Mouse (Mus musculus) gonadal fat pad, adult 2 months (tissue): ENCODE data around the gene Vamp3. TPM values are rescaled to one million over a fixed set of nuclear protein-coding genes. Genes with fewer than 3 reads are reported as not detected.

Experiments
- DNase-seq: peaks from one replicate; pipeline ENCODE4 v3.0.0-alpha.2; 2012; ENCODE audit warnings: low read depth
- polyA plus RNA-seq: library from polyadenylated mRNA; depleted of rRNA; stranded (reverse); fragments of >200 nt; gene quantifications from 2 replicates; pipeline ENCODE4 v1.2.3, GENCODE M21; 2012; rRNA removed

Gene Vamp3
- polyA plus RNA-seq: 48.3 and 62.1 TPM in 2 replicates

DNA sequence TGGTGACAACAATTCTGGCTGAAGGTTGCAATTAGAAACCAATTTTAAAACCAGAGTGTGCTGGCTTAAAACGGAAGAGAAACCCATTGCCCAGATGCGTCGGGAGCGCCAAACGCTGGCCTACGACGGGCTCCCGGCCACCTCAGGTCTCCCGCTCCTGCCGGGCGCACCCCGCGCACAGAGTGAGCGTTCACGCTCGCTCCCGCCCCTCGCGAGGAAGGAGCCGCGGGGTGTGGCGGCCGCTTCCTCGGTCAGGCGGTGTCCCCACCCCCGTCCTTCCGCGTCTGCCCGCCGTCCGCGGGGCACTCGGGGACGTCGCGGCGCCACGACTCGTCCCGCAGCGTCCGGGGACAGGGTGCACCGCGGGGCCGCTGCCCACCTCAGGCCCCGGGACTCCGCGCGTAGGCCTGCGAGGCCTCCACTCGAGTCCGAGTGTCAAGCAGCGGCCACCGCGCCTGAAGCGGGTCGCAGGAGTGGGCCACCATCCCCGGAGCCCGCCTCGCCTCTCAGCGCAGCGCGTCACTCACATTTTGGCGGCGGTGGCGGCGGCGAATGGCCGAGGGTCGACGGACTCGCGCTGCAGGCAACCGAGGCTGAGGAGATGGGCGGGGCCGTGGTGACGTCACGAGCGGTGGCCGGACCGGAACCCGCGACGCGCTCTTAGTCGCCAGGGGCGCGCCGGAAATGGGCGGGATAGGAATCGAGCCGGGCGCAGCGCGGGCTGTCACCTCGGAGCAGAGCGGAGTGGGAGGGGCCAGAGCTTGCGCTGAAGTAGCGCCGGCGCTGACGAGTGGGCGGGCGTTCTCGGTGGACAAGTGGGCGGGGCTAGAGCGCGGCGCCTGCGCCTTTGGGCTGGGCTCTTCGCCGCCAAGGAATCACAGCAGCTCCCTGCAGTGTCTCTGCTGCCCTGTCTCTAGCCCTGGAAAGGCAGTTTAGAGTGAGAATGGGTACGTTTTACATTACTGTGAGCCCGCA is at the start of gene Vamp3:
TSS of gene Vamp3 (minus strand) at position 617 of the 975 bp plus-strand sequence.
- no peak for DNase-seq

DNA sequence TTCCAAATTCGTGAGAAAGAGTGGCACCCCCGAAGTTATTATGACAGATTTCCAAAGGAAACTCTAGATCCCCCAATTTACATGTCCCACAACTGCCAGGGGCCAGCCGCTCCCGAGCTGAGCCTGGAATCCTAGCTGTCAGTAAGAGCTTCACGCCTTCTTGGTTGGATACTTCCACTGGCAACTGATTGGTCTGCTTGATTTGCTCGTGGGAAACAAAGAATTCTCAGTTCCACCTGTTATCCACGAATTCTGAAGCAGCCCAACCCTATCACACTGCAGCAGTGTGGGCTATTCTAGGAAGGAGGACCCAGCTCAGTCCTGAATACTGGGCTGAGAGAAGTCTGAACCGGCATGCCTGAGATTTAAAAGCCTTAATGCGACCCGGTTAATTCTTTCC is 48.7 kb upstream of the Vamp3 start:
- DNase-seq: no peak

DNA sequence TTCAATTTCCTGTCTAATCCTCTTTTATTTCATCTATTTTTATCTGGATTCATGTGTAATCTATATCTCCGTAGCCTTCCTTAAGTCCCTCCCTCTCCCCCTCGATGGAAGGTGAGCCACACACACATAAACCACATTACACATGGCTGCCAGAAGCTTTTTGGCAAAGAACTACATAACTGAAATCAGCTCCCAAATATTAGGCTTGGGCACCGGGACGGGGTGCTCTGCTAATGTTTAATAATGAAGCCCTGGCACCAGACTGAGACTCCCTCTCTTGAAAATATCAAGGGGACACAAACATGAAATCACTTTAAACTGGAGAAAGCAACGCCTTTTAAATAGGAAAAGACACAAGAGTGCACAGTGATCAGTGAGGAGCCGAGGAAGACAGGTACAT is 48.1 kb upstream of the Vamp3 start:
- no peak for DNase-seq

DNA sequence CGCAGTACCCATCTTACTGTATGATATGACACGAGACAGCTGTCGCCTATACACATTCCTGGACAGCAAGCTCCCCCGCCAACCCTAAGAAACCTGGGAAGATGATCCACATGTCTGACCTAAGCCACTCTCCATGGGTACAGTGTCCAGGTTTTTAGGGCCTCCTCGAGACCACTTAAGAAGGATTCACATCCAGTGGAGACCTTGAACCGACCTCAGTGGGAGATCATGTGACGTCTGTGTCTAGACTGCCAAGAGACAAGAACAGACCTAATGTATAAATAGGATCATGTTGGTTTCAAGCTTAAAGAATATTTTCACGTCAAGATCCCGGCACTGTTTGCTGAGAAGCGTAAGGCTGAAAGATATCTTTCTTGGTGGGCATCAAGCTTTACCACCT is 46.4 kb upstream of the Vamp3 start:
- no peak for DNase-seq

DNA sequence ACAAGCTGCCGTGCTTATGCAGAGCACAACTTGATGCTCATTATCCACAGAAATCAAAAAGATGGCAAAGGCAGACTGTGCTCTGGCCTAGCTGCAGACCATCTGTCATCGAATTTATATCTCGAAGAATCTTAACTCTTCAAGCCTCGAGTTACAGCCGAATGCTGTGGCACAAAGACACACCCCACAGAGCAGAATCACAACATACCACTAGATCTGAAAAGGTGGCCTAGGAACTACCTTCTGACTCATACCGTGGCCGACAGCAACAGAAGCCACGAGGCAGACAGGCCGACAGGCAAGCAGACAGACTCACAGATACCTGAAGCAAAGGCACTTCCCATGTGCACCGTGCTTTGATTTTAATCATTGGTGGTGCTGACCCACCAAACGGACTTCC is 45.9 kb upstream of the Vamp3 start:
- no peak for DNase-seq

DNA sequence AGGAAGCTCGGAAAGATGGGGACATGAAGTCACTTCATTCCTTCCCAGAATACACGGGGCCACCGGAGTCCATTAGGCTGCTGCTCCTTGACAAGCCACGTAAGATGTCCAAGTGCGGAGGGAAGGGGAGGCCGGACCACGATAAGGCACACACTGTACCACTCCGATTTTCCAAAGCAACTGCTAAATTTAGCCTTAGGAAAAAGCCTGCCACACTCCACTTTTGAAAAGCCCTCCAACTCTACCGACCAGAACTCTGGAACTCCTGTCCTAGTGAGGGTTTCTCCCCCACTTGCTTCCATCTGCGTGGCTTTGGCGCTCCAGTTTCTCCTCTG is 39.3 kb upstream of the Vamp3 start:
- no peak for DNase-seq

DNA sequence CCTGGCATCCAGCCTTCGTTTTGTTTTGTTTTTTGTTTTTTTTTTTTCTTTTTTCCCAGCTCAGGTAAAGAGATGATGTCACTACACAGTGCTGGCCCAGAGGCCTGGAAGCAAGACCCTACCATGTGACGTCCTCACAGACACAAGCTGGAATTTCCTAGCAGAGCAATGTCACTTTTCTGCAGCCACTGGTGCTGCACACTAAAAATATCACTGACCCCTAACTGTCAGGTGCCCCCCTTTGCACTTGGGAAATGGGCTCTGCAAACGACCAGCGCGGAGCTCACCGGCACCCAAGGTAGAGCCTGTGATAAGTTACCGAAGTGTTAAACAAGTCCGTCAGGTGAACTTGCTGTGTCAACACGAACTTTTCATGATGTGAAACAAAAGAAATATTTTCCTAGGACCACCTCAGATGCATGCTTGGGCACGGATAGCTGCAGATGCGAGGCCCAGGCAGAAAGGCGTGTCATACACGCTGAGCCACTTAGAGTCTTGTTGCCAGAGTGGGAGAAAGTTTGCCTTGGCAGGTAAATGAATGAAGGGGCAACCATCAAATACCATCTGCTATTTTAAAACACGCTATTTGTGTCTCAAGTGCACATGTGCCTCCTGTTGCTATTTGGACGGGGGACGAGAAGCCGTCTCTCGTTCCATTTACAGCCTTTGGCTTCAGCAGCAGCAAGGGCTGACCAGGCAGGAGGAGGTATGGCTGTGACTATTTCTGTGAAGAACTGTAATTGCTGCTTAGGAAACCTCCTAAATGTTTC is 38.8 kb upstream of the Vamp3 start:
- DNase-seq: no peak

DNA sequence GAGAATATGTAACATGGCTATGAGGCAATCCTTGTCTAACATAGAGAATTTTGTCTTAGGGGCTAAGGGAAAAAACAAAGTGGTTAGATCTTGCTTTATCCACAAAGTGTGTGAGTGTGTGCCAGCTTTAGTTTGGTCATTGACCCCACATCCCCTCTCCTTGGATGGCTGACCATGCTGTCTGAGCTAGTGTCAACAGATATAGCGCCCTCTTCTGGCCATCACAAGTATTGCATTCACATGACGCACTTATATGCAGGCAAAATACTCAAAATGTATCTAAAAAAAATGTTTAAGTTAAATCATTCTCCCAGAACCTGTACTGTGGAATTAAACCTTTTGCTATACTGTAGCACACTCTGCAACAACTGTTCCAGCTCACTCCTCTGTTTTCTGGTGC is 37.4 kb upstream of the Vamp3 start:
- no peak for DNase-seq

DNA sequence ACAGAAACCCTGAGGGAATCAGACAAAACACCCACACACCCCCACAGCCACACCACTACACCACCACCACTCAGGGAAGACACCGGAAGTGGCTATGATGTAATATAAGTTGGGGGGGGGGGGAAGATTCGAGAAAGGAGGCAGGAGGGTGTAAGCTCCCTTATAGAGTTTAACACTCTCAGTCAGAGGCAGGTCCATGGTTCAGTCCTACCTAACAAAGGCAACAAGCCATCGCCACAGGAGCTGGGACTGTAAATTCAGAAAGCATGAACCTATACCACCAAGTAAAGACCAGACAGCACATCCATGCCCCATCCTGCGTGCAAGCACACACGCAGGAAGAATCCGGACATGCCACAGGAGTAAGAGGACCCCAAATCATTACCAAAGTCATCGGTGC is 31.5 kb upstream of the Vamp3 start, which contains the start of gene Gm13090:
TSS of gene Gm13090 (plus strand) at position 301 of the 400 bp plus-strand sequence.
- no peak for DNase-seq

DNA sequence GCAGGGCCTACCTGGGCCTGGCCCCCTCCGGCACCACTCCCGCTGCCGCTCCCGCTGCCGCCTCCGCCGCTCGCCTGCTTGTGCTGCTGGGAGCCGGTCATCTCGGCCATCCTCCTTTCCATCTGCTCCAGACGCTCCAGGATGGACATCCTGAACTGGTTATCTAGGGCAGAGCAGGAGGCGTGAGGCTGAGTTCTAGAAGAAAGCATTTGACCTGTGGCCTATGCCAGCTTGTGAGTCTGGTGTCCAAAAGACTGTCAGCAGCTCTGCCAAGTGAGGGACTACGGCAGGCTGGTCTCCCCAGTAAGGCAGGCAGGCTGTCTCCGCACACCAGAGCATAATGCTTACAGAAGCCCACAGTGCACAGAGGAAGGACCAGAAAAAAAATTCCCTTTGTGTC is 31.1 kb upstream of the Vamp3 start:
- no peak for DNase-seq

DNA sequence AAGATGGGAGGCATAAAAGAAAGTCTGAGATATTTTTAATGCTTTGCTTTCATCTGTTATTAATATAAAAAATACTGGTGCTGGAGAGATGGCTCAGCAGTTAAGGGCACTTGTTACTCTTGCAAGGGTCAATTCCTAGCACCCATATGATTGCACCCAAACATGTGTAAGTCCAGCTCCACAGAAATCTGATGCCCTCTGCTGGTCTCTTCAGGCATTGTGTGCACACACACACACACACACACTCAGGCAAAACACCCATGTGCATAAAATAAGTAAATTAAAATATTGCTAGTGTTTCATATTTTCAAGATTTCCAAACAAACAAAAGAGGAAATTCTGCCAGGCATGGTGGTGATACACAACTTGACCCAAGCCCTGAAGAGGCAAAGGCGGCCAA is 29.6 kb upstream of the Vamp3 start:
- DNase-seq: no peak

DNA sequence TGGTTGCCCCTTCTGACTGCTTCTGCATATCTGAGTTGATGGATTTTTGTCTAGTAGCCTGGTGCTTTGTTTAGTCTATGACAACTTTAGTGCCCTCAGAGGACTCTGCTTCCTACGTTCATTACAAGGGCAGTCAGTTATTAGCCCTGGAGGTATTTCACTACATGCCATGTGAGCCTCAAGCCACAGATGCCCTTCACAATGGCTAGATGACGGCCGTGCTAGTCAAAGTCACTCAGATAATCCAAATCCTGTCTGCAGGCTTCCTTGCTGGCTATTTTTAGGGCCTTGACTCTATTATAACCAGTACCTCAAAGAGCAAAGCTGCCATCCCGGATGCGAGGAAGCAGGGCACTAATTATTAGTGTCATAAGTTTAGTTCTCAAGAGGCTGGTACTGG is 25.3 kb upstream of the Vamp3 start:
- DNase-seq: no peak

DNA sequence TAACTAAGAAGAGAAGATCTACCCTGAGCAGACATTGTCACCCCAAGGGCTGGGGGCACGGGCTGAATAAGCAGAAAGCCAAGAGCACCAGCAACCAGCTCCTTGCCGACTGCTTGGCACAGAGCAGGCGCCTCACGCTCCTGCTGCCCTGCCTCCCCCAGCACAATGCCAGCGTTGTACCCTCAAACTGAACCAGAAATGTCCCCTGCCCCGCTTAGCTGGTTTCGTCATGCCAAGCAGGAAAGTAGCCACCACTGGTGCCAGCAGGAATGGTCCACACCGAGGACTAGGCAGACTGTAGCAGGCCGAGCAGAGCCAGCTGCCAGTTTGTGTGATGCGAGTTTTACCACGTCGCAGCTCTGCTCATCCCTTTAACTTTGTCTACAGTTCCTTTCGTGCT is 24.2 kb upstream of the Vamp3 start:
- no peak for DNase-seq

DNA sequence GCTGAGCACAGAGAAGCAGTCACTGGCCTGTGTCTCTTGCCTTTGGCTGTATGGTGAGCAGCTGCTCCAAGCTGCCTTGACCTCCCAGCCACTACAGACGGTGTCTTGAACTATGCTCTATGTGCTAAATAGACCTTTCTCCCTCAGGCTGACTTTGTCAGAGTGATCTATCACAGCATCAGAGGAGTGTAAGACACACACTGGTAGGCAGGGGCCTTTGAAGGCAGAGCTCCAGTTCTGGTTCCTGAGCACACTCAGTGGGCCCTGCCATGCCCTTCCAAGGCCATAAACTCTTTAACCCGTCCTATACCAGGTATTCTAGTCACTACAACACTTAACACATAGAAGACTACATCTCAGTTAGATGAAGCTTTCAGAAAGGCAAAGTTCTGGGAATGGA is 23.6 kb upstream of the Vamp3 start:
- no peak for DNase-seq

DNA sequence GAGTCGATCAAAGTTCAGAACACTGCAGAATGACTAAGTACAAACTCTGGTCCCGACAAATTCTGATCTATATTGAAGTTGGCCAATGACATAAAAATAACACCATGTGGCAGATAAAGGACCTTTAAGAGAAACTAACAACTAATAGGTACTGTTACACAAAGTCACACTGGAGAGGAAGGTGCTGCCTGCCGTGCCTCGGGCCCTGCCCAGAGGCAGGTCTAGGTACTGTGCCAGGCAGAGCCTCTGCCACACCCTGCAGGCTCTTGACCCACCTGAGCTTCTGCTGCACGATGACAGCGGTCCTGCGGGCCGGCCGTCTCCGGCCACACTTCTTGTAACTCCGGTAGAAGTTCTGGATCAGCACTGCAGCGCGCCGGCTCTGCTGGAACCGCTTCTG is 17.1 kb upstream of the Vamp3 start:
- DNase-seq: no peak

DNA sequence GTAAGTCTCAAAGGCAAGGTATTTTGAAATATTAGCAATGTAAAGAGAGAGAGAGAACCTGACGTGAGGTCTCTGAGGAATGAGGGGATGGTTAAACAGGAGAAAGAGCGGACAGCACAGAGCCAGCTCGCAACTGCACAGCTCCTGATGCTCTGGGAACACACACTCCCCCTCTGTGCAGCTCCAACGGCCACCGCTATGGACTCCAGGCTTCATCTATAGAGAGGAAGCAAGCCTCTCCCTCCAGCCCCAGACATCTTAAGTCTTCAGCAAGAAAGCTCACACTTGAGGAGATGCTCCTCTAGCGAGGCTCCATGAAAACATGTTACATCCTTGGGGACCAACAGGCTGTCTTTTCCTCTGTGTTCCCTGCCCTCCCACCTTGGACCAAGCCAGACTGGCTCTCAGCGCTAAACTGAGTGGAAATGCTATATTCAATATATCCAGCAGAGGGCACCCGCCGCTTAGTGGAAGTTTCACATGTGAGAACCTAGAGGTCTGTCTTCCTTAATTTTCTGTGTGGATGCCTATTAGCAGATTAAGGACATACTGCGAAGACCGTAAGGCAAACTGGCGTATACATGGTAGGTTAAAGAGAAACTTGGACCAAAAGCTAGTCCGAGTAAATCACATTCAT is 15.5 kb upstream of the Vamp3 start:
- DNase-seq: no peak

DNA sequence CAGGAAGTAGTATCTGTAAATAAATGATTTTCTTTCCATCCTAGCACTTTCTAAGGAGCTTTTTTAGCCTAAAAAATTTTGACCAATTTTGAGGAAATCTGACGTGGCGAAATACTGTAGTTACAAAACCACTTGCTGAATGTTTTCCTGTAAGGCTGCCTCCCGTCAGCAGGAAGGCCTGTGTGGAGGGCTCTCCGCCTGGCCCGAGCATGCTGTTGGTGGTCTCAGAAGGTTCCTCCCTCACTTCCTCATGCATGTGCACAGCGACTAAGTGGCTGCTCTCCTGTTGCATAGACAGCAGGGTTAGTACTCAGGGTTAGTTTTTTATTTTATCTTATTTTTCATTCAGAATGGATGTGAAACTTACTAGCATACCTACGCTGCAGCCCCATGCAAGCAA is 13.2 kb upstream of the Vamp3 start:
- no peak for DNase-seq

DNA sequence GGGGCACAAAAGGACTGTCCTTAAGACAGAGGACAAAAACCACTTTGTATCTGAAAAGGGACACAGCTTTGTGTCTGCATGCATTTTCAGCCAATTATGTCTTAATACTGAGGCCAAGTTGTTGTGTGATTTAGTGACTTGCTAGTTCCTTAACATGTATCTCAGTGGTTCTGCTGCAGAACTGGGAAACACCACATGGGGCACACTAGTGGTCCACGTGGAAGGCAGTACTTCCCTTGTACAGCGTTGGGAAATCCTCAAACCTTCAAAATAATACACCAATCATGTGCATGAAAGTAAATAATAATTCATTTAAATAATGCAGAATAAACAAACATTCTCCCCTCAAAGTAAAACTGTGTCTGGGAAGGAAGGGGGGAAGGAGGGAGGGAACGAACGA is 11.0 kb upstream of the Vamp3 start:
- DNase-seq: no peak

DNA sequence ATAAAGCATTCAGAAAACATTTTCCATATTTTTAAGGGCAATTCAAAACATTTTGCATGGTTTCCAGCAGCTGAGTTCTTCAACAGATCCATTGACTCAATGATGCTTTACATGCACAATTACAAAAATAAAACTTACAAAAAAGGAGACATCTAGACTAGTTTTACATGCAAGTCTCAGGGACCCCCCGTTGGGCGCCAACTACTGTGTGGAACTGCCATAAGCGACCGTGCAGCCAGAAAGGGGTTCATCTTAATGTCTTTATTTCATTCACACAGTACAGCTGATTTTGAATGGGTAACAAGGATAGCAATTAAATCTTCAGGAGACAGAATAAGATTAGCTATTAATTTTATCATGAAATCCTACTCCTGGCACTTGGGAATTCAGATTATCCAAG is 1.8 kb upstream of the Vamp3 start:
- no peak for DNase-seq

DNA sequence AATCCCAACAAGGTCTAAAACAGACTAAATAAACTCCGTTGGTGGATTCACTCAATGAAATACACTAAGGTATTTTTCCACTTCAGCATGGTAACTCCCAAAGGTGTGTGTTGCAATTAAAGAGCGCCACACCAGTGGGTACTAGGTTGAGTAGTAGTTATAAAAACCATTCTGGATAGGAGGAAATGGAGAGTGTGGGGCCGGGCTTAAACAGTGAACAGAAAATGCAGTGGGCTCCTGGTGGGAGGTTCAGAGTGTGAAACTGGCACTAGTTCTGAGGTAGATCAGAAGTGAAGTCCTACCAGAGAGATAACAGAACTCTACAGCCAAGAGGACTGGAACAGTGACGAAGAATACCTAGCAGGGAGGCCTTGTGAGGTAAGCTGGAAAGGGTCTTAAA is 871 bp upstream of the Vamp3 start:
- DNase-seq: no peak

DNA sequence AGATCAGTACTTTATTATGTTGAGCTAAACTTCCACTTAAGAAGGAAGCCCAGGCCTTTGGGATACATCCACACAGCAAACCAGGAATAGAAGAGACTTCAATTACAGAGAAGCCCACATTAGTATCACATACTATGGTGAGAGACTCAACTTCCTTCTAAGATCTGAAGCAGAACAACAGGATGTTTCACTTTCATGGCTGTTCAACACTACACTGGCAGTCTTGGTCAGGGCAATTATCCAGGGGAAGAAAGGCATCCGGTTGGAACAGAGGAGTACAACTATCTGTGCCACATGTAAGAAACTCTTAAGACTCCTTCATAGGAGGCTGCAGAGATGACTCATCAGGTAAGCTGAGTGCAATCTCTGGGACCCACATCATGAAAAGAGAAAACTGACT is 6.6 kb downstream of the Vamp3 start:
- no peak for DNase-seq

DNA sequence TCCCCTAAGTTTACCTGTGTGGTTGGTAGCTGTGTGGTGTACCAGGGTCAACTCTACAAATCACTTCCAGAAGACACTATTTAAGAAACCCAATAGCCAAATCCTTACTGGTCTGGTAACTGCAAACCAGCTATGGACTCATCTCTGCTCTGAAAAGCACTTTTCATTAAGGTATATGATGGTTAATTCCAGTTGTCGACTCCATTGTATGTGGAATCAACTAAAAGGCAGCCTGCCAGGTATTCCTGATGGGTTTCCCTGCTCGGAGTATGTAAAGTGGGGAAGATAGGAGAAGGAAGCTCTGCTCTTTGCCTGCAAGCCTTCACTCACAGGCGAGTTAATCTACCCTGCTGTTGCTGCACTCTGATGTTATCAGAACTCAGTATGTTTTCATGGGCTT is 11.2 kb downstream of the Vamp3 start:
- DNase-seq: no peak
